7 mouse cellular contexts compared by ENCODE assay signal in genomic region chr17:13656485-13657181, GRCm38 (mm10).
DNase-seq lines count a peak whose midpoint lies in the region; ATAC-seq and TF ChIP-seq lines count a peak whose summit lies in the region.

No protein-coding gene starts in this region.

- H3K9me3 ChIP-seq in heart, embryonic 15.5 days (replicated peaks), result no peaks in the 10 kb centered on the region
- 0 out of 2 replicates have a peak, but pooled peaks cover 7% of the 10 kb centered on the region for H3K9me3 ChIP-seq in liver, embryonic 13.5 days (replicated peaks)

- no peak for DNase-seq in Patski (ENCODE audit: low read depth, low spot score)
- peak; percentile 79 for DNase-seq in cerebellum, adult 9-11 months
- no peak for DNase-seq in liver, embryonic 13.5 days
- peak; percentile 50 for DNase-seq in retina, embryonic 14.5 days (ENCODE audit: low spot score)
- DNase-seq in natural killer cell, adult 2 months (ENCODE audit: low spot score in 2 of 2), result no peak
- DNase-seq in c-Kit-positive CD71-positive TER-119-positive erythroid progenitor cells, embryonic 14.5 days (ENCODE audit: low spot score), result no peak

- in situ Hi-C loops in Patski (cut with MboI; ENCODE audit: low pct_unique_long_range_greater_than_20kb), result no loop called here

- peak overlapping the region; percentile 50 for H3K4me2 ChIP-seq in heart, embryonic 15.5 days
- H3K4me2 ChIP-seq in liver, embryonic 13.5 days, result peak overlapping the region; percentile 36; the same call in 1 of the 2 replicates

- peaks cover 43% of the 10 kb centered on the region for H3K4me1 ChIP-seq in heart, embryonic 15.5 days (replicated peaks)
- peaks cover 25% of the 10 kb centered on the region for H3K4me1 ChIP-seq in liver, embryonic 13.5 days (replicated peaks)

- no peak for TF ChIP-seq CTCF in Patski (IDR thresholded peaks at IDR 0.05)

- no peaks in the 10 kb centered on the region for H3K27me3 ChIP-seq in Patski
- H3K27me3 ChIP-seq in heart, embryonic 15.5 days, result no peaks in the 10 kb centered on the region
- no peaks in the 10 kb centered on the region for H3K27me3 ChIP-seq in liver, embryonic 13.5 days

- POLR2A ChIA-PET in Patski (lab: Charles Lee), result no interaction called here

- H3K36me3 ChIP-seq in heart, embryonic 15.5 days, result no peaks in the 10 kb centered on the region
- H3K36me3 ChIP-seq in liver, embryonic 13.5 days, result no peaks in the 10 kb centered on the region

- CTCF ChIA-PET in Patski (lab: Charles Lee), result no interaction called here

- H3K9ac ChIP-seq in heart, embryonic 15.5 days, result no peak overlapping the region
- no peak overlapping the region for H3K9ac ChIP-seq in liver, embryonic 13.5 days

- WGBS in heart, embryonic 15.5 days, result 2% methylated on average over 12 of the region's 15 CpGs
- 9% methylated on average over 11 of the region's 15 CpGs for WGBS in liver, embryonic 13.5 days (ENCODE audit: insufficient replicate concordance)

- H3K27ac ChIP-seq in heart, embryonic 15.5 days, result peak overlapping the region; percentile 66
- no peak overlapping the region; the same call in 1 of the 2 replicates for H3K27ac ChIP-seq in liver, embryonic 13.5 days

- ATAC-seq in Patski, result peak; percentile 47
- peak; percentile 14; the same call in 1 of the 2 replicates for ATAC-seq in heart, embryonic 15.5 days (replicated peaks; ENCODE audit: insufficient number of reproducible peaks, insufficient read depth, low FRiP score, low read depth)
- ATAC-seq in liver, embryonic 13.5 days (ENCODE audit: low read depth), result peak; percentile 57

- peak overlapping the region; percentile 18 for H3K4me3 ChIP-seq in heart, embryonic 15.5 days
- H3K4me3 ChIP-seq in liver, embryonic 13.5 days (replicated peaks), result no peak overlapping the region

Comparison
In these comparisons a context has a peak if more than half of its experiments do, and no peak if none do; other contexts are left out.
1. DNase-seq: peak in cerebellum, adult 9-11 months (single experiment) and retina, embryonic 14.5 days (single experiment); none in Patski (single experiment), liver, embryonic 13.5 days (single experiment), natural killer cell, adult 2 months (0 of 2) and c-Kit-positive CD71-positive TER-119-positive erythroid progenitor cells, embryonic 14.5 days (single experiment).
2. Peak in every context shown above with its lines, with median percentiles within 50 percentile points of each other: ATAC-seq.